Mouse (Mus musculus) embryo, embryonic 9.5 days (tissue): ENCODE measurements around the gene Rasip1.
A peak's percentile ranks its signal among the peaks of the same experiment; 100 is the strongest.
"Not testable (repeated sequence)": the region's sequence is repeated elsewhere in the genome, so short reads cannot be mapped to it uniquely, and the experiment has no call there.

Source experiments
- DNase-seq: peaks from one replicate; pipeline ENCODE4 v3.0.0-alpha.2; 2017; ENCODE audit errors: extremely low spot score

Rasip1 gene

DNA sequence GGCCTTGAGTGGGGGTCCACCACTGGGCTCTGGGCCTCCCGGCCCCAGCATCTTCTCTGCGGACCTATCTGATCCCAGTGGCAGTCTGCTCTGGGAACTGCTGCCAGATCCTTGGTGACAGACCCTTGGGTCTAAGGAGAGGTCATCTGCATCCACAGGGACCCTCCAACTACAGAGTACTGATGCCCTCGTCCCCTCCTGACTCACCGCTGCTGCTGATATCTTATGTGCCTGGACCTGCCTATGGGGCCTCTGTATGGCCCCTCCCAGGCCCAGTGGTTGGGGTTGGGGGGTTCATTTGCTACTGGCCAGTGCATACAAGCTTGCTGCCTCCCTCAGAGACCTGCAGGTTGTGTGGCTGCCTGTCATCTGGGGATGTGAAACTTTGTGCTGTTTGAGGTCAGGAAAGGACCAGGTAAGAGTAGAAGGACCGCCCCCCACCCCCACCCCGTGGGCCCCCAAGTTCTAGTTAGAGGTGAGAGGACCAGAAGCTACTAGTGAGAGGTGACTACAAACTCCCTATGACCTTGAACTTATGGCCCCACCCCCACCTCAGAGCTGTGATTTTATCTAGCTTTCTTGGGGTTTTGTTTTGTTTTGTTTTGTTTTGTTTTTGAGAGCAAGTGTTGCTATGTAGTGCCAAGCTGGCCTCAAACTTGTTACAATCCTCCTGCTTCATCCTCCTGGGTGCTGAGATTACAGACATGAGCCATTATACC lies 17.7 kb downstream of the Rasip1 start:
- DNase-seq: no peak

DNA sequence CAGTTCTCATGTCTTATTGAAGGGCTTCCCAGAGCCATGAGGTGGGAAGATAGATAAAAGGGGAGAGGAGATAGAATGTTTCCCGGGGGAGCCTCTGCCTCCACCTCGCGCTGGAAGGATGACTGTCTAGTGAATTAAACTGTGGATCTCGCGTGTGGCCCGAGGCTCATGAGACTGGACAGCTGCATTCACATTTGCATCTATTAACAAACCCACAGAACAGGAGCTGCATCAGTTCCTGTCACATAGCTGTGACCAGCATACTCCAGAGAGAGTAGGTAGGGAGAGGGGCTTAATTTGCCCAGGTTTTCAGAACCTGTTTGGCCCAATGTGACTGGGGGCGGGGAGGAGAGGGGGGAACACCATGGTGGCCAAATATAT lies 18.3 kb downstream of the Rasip1 start:
- DNase-seq: no peak

DNA sequence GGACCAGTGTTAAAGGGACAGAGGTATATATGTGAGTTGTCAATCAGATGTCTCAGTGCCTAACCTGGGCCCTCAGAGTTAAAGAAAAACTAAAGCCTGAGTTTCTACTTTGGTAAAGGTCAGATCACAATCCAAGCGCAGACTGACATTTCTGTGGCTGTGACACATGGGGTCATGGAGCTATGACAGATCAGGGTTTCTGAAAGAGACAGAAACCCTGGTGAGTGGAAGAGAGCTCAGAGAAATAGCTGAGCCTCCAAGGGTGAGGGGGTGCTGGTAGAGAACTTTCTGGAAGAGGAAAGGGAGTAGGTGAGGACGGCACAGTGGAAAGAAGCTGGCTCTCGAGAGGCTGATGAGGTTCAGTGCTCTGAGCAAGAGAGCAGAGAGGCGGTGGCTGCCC lies 19.4 kb downstream of the Rasip1 start:
- DNase-seq: no peak

DNA sequence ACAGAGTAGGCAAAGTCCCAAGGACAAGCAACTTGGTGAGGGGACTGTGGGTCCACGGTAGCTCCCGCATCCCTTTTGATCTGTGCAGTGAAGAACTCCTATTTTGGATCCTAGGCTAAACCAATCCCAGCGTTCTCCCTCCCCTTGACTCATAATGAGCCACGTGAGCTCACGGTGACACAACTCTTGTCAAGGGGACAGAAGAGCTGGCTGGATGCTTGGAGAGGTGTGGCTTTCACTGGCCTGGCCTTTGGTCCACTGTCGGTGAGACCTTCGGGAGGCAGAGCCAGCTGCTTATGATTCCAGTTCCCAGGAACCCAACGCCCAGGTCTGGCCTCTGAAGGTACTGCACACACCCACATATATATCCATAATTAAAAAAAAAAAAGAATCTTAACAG lies 22.1 kb downstream of the Rasip1 start:
- no peak for DNase-seq

DNA sequence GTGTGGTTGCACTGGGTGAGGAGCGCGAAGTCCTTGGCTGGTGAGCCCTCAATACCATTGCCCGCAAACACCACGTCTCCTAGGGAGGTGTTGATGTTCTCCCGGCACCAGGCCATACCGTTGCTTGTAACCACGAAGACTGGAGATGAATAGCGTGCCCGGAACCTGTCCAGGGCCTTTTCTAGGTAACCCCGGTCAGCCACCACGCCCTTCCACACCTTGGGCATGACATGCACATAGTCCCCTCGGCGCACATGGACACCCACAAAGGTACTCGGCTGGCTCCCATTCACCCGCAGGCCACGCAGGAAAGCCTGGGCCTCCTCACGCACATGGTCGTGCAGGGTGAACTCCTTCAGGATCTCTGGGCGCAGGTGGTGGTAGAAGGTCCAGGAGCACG lies 23.2 kb downstream of the Rasip1 start:
- DNase-seq: not testable (repeated sequence)

DNA sequence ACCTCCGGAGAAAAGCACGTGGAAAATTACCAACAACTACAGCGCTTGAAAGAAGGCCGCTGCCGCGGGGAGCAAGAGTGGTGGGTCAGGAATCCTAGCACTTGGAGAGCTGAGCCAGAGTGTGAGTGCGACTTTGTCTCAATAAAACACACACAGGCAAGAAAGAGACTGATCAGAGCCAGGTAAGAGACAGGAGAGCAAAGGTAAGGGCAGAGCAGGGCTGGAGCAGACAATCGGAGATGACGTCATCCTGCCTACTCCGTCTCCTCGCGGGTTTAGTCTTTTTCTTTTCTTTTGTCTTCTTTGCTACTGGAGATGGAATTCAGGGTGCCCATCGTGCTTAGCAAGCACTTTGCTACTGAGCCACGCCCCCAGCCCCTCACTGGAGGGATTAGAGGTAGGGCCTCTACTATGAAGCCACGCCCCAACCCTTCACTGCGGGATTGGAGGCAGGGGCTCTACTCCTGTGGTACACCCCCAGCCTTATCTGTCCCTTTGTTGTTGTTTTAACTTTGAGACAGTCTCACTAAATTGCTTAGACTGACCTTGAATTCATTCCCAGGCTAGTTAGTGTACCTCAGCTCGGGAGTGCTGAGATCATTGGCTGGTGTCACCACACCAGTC lies 27.2 kb downstream of the Rasip1 start:
- DNase-seq: no peak

DNA sequence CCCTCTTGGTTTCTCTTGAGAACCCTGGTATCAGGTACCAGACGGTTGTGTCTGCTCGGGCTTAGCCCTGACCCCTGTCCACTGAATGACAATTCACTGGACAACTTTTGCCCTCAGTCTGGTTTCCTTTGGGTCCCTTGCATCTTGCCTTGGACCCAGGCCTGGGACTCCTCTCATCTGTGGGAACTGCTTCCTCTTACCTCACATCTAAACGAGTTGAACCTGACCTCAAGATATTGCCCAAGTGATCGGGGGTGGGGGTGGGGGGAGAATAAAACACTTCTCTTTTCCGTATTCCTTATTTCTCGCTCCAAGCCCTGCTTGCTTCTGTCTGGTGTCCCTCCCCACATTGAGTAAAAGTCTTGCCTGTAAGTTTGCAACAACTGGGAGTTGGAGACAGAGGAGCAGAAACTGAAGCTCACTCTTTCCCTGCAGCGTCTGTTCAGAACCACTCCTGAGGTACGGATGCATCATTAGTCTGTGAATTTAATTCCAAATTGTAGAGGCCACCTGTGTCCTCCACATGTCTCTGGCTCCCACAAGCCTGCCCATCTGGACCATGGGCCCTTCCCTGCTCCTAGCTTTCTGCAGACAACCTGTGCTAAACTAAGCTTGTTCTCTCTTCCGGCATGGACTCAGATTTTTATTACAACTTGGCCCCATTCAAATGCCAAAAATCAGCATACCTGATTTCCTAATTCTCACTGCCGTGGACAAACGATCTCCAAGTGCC lies 33.6 kb downstream of the Rasip1 start:
- no peak for DNase-seq

DNA sequence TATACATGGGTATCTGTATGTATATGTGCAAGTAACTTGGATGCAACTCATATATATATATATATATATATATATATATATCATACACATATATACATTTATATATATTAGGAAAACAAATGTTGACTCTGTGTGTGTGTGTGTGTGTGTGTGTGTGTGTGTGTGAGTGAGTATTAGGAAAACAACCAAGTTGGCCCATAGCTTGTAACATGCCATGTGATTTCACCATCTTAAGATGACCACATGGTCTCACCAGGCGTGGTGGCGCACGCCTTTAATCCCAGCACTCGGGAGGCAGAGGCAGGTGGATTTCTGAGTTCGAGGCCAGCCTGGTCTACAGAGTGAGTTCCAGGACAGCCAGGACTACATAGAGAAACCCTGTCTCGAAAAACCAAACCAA lies 34.4 kb downstream of the Rasip1 start:
- not testable (repeated sequence) for DNase-seq

DNA sequence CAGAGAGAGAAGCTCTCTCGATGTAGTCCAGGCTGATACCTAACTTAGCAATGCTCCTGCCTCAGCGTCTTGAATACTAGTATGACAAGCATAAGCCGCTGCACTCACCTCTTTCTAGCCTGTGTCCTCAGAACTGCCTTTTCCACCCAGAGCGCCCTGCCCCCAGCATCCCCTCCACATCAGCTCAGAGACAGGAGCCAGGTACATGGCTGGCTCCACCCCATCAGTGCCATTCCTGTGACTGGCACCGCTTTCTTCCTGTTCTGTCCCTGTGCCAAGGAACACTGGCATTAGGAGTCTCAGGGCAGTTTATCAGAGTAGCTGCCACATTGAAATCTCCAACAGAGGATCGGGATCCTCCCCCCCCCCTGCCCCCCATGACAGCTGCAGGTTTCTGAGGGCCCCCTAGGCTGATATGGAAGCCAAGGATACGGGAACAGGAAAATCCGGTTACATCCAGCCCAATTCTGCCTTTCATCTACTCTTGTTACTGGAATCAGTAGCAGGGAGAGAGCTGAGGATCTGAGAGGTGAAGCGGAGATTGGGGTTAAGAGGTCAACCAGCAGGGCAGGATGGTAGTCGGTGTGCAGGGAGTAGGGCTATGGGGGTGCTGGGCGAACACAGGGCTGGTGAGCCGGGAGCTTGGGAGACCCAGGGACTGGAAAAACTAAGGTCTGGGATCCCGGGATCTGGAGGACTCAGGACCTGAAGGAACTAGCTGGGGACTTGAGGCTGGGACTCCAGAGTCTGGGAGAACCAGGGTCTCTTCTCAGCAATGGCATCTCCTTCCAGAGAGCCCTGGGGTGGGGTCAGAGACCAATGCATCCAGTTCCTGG lies 38.2 kb downstream of the Rasip1 start:
- no peak for DNase-seq

DNA sequence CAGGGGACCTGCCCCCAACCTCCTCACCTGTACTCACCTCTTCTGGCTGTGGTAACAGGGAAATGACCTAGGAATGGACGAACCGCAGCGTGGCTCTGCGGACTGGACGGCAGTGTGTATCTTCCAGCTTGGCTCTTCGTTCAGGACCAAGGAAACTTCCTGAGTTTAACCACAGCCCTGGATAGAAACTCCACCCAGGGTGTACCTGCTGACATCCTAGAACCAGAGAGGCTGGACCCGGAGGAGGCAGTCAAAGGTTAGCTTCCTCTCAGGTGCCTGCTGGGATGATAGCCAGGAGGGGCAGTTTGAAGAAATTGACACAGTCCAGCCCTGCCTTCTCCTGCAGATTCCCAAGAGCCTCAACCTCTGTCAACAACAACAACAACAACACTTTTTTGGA lies 38.9 kb downstream of the Rasip1 start, which contains the start of gene Fut2:
Fut2 (minus strand) TSS at position 234 of the 400 bp plus-strand sequence.
- DNase-seq: no peak

DNA sequence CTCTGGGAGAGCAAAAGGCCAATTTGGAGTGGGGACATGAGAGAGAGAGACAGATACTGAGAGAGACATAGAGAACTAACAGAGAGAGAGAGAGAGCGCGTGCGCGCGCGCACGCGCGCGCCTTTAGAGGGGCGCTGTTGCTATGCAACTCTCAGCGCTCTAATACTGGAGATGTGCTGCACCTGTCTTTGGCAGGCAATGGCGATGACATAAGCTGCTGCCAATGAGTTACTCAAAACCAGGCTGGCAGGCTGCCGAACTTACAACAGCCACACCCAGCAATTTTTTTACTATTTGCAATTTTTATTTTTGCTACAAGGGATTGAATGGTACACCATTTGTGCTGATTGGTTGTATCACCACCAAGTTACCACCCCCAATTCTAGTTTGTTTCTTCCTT lies 40.5 kb downstream of the Rasip1 start:
- DNase-seq: no peak

DNA sequence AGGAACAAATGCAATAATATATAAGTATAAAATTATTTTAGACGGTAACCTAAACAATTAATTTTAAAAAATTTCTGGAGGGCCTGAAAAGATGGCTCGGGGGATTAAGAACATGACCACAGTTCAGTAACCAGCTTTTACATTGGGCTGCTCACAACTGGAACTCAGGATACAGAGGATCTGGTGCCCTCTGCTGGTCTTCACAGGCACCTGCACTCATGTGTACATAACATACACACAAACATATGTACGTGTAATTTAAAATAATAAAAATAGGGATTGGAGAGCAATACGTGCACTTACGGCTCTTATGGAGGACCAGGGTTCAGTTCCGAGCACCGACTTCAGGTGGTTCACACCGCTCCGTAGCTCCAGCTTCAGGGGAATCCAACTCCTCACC lies 41.6 kb downstream of the Rasip1 start:
- no peak for DNase-seq

DNA sequence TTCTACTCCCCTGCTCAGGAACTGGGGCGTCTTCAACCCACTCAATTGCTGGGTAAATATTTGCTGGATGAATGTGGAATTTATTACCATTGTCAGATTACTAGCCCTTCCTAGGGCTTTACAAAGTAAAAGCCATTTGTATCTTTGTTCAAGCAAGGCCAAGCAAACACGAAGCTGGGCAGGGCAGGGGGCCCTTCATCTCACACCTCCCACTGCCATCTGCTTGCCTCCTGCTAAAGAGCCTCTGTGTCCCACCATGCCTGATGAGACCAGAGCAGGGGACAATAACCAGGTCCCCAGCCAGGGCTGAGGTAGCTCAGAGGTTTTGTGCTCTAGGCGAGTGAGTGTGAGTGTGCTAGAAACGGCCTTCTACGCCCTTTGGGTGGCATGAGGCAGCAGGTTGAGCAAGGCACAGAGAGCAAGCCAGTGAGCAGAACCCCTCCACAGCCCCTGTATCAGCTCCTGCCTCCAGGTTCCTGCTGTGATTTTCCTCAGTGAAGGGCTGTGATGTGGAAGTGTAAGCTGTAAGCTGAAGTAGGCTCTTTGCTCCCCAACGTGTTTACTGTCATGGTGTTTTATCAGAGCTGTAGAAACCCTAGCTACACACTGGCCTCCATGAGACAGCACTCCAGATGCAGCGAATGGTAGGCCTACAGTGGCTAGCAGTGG lies 50.5 kb downstream of the Rasip1 start:
- no peak for DNase-seq

DNA sequence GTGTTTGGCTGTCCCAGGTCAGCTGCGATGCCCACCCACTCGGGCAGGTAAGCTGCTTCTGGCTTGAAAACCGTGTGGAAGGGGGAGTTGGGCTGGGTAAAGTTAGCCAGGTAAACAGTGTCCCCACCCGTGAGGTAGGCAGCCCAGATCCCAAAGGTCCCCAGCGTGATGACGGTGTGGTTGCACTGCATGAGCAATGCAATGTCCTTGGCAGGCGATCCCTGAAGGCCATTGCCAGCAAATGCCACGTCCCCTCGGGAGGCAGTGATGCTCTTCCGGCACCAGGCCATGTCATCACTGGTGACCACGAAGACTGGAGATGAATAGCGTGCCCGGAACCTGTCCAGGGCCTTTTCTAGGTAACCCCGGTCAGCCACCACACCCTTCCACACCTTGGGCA lies 51.2 kb downstream of the Rasip1 start:
- no peak for DNase-seq

DNA sequence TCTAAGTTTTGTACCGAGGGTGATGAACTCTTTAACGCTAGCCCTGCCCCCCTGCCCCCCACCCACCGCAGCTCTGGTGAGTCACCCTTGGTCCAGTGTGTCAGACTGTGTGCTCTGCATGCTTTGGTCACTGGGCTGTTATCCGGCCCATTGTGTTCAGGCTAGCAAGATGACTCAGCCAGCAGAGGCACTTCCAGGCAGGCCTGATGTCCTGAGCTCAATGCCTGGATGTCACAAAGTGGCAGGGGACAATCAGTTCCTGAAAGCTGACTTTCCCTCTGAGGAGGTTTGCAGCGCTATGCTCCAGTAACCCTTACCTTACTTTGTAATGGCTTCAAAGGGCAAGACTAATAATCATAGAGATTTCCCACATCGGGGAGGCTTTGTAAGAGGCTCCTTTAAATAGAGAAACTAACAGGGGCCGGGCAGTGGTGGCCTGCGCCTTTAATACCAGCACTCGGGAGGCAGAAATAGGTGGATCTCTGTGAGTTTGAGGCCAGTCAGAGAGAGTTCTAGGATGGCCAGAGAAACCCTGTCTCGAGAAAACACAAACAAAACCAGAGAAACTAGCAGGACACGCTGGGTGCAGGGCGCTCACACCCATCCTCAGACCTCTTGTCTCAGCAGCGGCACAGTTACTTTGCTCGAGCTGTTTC lies 52.8 kb downstream of the Rasip1 start:
- DNase-seq: no peak

DNA sequence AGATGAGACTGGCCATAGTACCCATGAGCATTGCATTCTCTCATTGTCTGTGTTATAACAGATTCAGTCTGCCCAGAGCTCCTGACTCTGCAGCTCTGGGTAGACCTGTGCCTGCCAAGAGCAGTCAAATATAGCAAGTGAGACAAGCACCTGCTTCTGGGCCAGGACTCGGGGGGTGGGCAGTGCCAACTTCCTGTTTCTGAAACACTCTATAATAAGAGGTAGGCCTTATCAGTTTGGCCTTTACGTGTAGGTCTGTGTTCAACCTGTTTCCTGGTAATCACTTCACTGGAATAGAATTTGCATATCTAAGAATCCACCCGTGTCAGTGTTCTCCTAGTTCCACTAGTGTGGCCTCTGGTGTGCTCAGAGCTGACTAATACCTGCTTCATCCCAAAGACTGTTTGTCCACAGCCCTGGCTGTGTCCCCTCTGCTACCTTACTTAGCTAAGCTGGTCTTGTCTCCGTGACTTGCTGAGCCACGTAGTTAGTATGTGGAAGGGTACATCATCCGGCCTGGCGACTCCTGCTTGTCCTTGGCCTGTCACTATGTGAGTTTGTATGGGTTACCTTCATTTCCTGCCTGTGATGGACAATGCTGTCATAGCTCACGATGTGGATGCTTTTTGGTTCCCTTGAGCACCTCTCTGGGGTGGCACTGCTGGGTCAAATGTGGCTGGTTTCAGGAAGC lies 53.9 kb downstream of the Rasip1 start:
- no peak for DNase-seq

DNA sequence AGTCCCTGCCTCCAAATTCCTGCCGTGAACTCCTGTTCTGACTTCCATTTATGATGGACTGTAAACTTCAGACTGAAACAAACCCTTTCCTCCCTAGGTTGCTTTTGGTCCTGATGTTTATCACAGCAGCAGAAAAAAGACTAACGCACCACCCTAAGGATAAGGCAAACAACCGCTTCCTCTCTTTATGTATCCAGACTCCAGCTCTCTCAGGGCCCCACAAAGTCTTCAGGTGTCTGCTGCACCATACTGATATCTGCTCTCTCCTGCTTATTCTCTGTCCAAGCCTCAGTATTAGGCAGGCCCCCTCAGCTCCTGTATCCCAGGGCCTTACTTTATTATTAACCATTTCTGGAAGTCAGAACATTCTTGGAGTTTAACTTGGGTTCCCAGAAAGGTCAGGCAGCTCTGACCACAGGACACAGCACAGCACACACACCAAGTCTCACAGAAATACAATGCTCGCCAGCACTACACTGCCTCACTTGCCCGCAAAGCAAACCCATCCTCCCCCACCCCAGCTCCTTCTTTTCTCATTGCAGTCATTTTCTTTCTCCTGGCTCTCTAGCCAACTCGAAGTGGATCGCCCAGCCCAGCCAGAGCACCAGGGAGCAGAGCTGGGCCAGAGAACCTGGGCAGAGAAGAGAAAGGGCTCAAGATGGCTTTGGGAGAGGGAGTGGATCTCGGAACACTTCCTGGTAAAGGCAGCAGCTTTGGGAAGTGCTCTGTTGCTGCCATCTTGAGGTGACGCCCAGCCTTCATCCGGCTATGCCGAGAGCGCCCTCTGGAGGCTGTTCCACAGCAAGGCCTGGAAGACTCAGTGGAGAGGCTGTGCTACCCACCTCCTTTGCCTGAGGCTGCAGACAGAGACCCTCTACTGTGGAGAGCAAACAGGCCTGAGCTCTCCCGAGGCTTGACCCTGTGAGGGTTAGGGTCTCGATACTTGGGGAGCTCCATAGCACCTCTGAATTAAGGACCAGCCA lies 55.1 kb downstream of the Rasip1 start:
- DNase-seq: peak; percentile 89

DNA sequence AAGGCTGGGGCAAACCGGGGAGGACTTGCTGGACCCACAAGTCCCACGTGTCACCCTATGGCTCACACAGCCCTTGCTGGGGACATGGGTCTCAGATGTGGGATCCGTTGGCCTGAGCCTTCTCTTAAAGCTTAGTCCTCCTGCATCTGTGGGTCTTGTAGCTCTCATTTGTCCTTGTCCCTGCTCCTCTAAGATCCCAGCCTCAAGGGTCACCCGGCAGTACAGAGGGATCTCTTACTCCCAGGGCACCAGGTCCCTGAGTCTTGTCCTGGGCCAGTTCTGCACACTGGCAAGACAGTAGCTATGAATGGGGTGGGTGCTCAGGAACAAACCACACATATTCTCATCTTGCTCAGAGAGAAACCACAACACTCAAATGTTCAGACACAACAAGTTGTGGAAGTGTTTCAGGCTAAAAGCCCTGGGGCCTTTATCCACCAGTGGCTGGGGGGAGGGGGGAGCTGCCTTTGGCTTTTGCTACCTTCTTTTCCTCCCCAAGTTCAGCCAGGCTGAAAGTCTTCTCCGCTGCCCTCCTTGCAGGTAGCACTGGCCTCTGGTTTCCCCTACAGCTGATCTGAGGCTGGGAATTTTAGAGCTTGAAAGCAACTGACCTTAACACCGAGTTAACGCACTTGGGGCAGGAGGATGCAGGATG lies 56.2 kb downstream of the Rasip1 start, which contains the start of gene Ntn5:
Ntn5 (plus strand) TSS at position 627 of the 655 bp plus-strand sequence.
- no peak for DNase-seq

DNA sequence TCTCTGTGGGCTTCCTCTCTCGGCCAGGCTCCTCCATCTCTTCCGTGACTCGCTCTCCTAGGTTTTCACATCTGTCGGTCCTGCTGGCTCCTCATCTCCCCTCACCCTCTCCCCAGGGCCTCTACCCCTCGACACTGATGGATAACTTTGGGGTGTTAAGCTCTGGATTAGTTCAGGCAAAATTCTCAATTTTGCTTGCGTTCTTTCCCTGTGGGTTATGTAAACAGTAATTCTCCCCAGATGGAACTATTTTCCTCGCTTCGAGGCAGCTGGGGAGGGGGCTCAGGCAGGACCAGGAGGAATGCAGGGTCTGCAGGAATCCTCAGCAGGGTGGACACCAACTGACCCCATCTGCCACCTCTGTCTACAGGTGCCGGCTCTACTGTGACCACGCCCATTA lies 58.5 kb downstream of the Rasip1 start:
- no peak for DNase-seq
